Mouse (Mus musculus): ENCODE data around the gene Gm3278. TPM values are rescaled to one million over a fixed set of nuclear protein-coding genes. Genes with fewer than 3 reads are reported as not detected.
"Not testable (repeated sequence)": the region's sequence is repeated elsewhere in the genome, so short reads cannot be mapped to it uniquely, and the experiment has no call there.

Gene Gm3278
- 0.15 TPM in 1 of 2 replicates, not detected in the other for polyA plus RNA-seq (2016; fragmentation: Nextera tagmentation; extraction: Ambion mirVana)

DNA sequence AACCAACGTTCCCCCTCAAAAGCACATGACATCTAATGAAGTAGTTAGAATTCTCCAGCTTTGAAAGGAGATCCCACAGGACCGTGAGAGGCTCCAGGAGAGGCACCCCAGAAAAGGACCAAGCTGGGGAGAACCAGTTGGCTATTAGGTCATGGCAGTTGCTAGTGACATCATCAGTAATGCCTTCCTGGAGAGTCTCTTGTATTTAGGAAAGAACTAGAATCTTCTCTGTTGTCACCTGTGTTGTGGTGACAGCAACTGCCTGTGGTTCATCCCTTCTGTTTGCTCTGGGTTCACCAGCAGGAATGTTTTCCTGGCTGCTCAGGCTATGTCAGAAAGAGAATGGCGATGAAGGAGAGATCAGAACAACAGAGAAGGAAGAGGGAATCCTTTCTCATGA lies at the start of gene Gm3278:
Gene Gm3278, plus strand, starts transcription at position 301 of the 400 bp plus-strand sequence.
- not testable (repeated sequence) for H3K27ac ChIP-seq; H3K4me2 ChIP-seq; H3K36me3 ChIP-seq (replicated peaks); ATAC-seq (ENCODE audit: low FRiP score); H3K27me3 ChIP-seq; H3K9ac ChIP-seq; H3K4me1 ChIP-seq; H3K9me3 ChIP-seq; H3K4me3 ChIP-seq (replicated peaks)
- WGBS: 81% methylated on average over 1 of the region's 3 CpGs

GRCm38 (mm10) chr14:4855299-4855980 lies 36.8 kb upstream of the Gm3278 start, which contains the start of gene Gm3264:
Gene Gm3264 (plus strand): TSS chr14:4855576.
- H3K27ac ChIP-seq; ATAC-seq (ENCODE audit: low FRiP score): not testable (repeated sequence)
- WGBS: 5% methylated on average over 38 of the region's 59 CpGs

More at GRCm38 (mm10) chr14:4855299-4855980, 36.8 kb upstream of the Gm3278 start, which contains the start of gene Gm3264:
- Histone ChIP-seq H3K4me2 (peak within 1 kb of the TSS; percentile 56), H3K4me3 (replicated peaks) (peak within 1 kb of the TSS; percentile 47), H3K9ac (peak within 1 kb of the TSS; percentile 56)
- H3K27me3 ChIP-seq; H3K36me3 ChIP-seq (replicated peaks); H3K4me1 ChIP-seq; H3K9me3 ChIP-seq: not testable (repeated sequence)

Other genes starting within 250 kb of the Gm3278 start
- gene Gm3239, start 228.2 kb upstream of the Gm3278 start, polyA plus RNA-seq (2016; fragmentation: Nextera tagmentation; extraction: Ambion mirVana): 0.23 TPM in 1 of 2 replicates, not detected in the other
- not detected in 2 replicates for gene Gm7876, start 183.2 kb upstream of the Gm3278 start, polyA plus RNA-seq (2016; fragmentation: Nextera tagmentation; extraction: Ambion mirVana)
- gene Gm3252, start 165.6 kb upstream of the Gm3278 start, polyA plus RNA-seq (2016; fragmentation: Nextera tagmentation; extraction: Ambion mirVana): 0.99 and 1.3 TPM in 2 replicates
- gene Gm9602, start 116.1 kb upstream of the Gm3278 start, polyA plus RNA-seq (2016; fragmentation: Nextera tagmentation; extraction: Ambion mirVana): not detected in 2 replicates
- gene Gm3269, start 54.3 kb upstream of the Gm3278 start, polyA plus RNA-seq (2016; fragmentation: Nextera tagmentation; extraction: Ambion mirVana): not detected in 2 replicates
- 0.49 and 1.9 TPM in 2 replicates for gene Gm3264, start 36.8 kb upstream of the Gm3278 start, polyA plus RNA-seq (2016; fragmentation: Nextera tagmentation; extraction: Ambion mirVana)
- gene Gm8297, start 91.5 kb downstream of the Gm3278 start, polyA plus RNA-seq (2016; fragmentation: Nextera tagmentation; extraction: Ambion mirVana): not detected in 2 replicates
- gene Gm3298, start 123.5 kb downstream of the Gm3278 start, polyA plus RNA-seq (2016; fragmentation: Nextera tagmentation; extraction: Ambion mirVana): 0.58 TPM in 1 of 2 replicates, not detected in the other
- not detected in 2 replicates for gene 4930555G01Rik, start 158.2 kb downstream of the Gm3278 start, polyA plus RNA-seq (2016; fragmentation: Nextera tagmentation; extraction: Ambion mirVana)
- gene Gm8281, start 178.6 kb downstream of the Gm3278 start, polyA plus RNA-seq (2016; fragmentation: Nextera tagmentation; extraction: Ambion mirVana): 2.5 and 4.0 TPM in 2 replicates
- not detected in 2 replicates for gene Gm8279, start 239.1 kb downstream of the Gm3278 start, polyA plus RNA-seq (2016; fragmentation: Nextera tagmentation; extraction: Ambion mirVana)

Measured in forebrain, embryonic 12.5 days (tissue).